Mouse (Mus musculus) brain, embryonic 14.5 days (tissue): ENCODE results near the gene Notch2.

Experiments used
- CTCF ChIP-seq: fragments of 200-500 bp; IDR thresholded peaks from 2 replicates; pipeline ENCODE4 v1.5.1; 2012; ENCODE audit warnings: inconsistent platforms, mild to moderate bottlenecking, moderate library complexity, borderline replicate concordance; ENCODE audit not compliant: insufficient read depth, insufficient read length; ENCODE audit errors: extremely low read depth
- POLR2A ChIP-seq: fragments of 200-500 bp; IDR thresholded peaks from 2 replicates; pipeline ENCODE4 v1.6.1; 2012; ENCODE audit warnings: mild to moderate bottlenecking, inconsistent platforms, borderline replicate concordance; ENCODE audit not compliant: poor library complexity, insufficient read depth, insufficient read length, severe bottlenecking; ENCODE audit errors: extremely low read depth

DNA sequence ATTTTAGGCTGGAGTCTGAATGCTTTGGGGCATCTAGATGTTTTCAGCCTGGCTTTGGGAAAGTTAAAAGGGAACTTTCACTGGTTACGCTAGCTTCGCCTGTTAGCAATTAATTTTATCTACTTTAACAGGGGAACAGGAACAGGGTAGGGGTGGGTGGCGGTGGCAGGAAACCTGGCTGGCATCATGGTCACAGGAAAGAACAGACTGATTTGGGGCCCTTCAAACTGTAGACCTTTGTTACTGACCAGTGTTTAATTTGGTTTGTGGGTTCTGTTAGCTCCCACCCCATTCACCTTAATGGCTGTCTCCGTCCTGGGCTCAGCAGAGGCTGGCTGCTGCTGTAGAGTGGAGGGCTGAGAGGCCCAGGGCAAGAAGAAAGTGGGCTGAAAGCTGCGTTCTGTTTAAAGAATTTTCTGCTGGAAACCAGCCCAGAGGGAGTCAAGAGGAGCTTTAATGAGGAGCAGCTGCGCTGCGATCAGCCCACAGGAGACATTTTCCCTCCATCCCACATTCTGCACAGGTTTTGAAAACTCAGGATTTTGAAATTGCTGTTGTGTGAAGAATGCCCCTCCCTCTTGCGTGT lies 50.0 kb downstream of the Notch2 start:
- TF ChIP-seq CTCF (no peak), POLR2A (no peak)
